20 mouse cellular contexts compared by ENCODE assay signal in the genomic region with DNA sequence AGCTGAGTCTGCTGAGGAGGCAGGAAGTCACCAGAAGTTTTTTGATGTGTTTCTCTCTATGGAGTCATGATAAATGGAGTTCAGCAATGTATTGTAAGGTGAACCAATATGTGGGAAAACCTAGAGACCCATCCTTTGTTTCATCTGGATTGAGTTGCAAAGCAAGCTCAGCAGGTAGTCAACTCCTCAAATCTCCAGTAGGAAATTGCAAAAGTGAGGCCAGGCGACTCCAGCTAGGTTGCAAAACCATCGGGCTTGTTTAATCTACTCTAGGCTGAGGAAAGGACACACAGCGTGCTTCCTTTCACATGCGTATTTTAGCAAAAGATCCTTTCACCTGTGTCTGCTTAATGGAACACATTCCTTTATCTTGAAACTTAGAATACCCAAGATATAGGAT. TPM values are rescaled to one million over a fixed set of nuclear protein-coding genes. Genes with fewer than 3 reads are reported as not detected.
"Had no signal": no experiment of that assay in that cellular context is flagged by ENCODE, and none has a peak within 500 bp of the region (broad histone marks: within the 10 kb centered on the region; RNA-seq: fewer than 3 reads in every experiment).

No protein-coding gene starts in this region.

- H3K4me1 ChIP-seq: lung, embryonic 15.5 days; megakaryocyte, embryonic 14.5 days; midbrain, embryonic 13.5 days; midbrain, embryonic 15.5 days; neural tube, embryonic 13.5 days; neural tube, embryonic 15.5 days had no signal

- H3K9me3 ChIP-seq: lung, embryonic 15.5 days; midbrain, embryonic 13.5 days; midbrain, embryonic 15.5 days; neural tube, embryonic 13.5 days; neural tube, embryonic 15.5 days had no signal

- DNase-seq: lung, adult 2 months; lung, postnatal 14 days; lung, postnatal 36 days; retina, postnatal 1 day; right cerebral cortex, adult 18-20 months; right cerebral cortex, postnatal 25 days; right cerebral cortex, postnatal 4 days; spleen, adult 18-20 months; thymus, adult 18-20 months; thymus, postnatal 14 days; thymus, postnatal 36 days had no signal

- H3K9ac ChIP-seq: lung, embryonic 15.5 days; midbrain, embryonic 13.5 days; midbrain, embryonic 15.5 days; neural tube, embryonic 13.5 days; neural tube, embryonic 15.5 days had no signal

- H3K4me3 ChIP-seq: lung, embryonic 15.5 days; megakaryocyte, embryonic 14.5 days; midbrain, embryonic 13.5 days; midbrain, embryonic 15.5 days; myocyte; neural tube, embryonic 13.5 days; neural tube, embryonic 15.5 days had no signal

- H3K27ac ChIP-seq: lung, embryonic 15.5 days; macrophage; midbrain, embryonic 13.5 days; midbrain, embryonic 15.5 days; neural tube, embryonic 13.5 days; neural tube, embryonic 15.5 days had no signal

- H3K36me3 ChIP-seq: lung, embryonic 15.5 days; midbrain, embryonic 13.5 days; midbrain, embryonic 15.5 days; neural tube, embryonic 13.5 days; neural tube, embryonic 15.5 days had no signal

RNA-seq across cellular contexts. Expression of gene Ubap1l, which starts 21.7 kb away (rescaled TPM):
- total RNA-seq: megakaryocyte progenitor cell, adult 5-6 weeks had no signal

RNA-seq across cellular contexts. Expression of gene Rasl12, which starts 59.2 kb away (rescaled TPM):
- total RNA-seq: megakaryocyte progenitor cell, adult 5-6 weeks had no signal
